Comparison of ENCODE assay signal across 22 mouse cellular contexts in genomic region chr11:117182808-117183207, GRCm38 (mm10).
"Had no signal": no experiment of that assay in that cellular context is flagged by ENCODE, and none has a peak within 500 bp of the region (broad histone marks: within the 10 kb centered on the region; RNA-seq: fewer than 3 reads in every experiment).

No protein-coding gene starts in this region.

- H3K4me3 ChIP-seq: liver, embryonic 15.5 days; lung, embryonic 15.5 days; megakaryocyte, embryonic 14.5 days; midbrain, embryonic 12.5 days; midbrain, embryonic 15.5 days; neural tube, embryonic 12.5 days; stomach, embryonic 15.5 days had no signal

- ATAC-seq: liver, postnatal 0 days; lung, postnatal 0 days; midbrain, embryonic 15.5 days had no signal

- H3K36me3 ChIP-seq: liver, embryonic 15.5 days; lung, embryonic 15.5 days; midbrain, embryonic 12.5 days; midbrain, embryonic 15.5 days; neural tube, embryonic 12.5 days; stomach, embryonic 15.5 days had no signal

- H3K27me3 ChIP-seq: lung, embryonic 15.5 days; midbrain, embryonic 15.5 days; neural tube, embryonic 12.5 days; stomach, embryonic 15.5 days had no signal

- H3K4me2 ChIP-seq: liver, embryonic 15.5 days; lung, embryonic 15.5 days; midbrain, embryonic 12.5 days; midbrain, embryonic 15.5 days; neural tube, embryonic 12.5 days; stomach, embryonic 15.5 days had no signal

- H3K4me1 ChIP-seq: midbrain, embryonic 15.5 days had no signal

- H3K9ac ChIP-seq: liver, embryonic 15.5 days; liver, postnatal 0 days; lung, embryonic 15.5 days; midbrain, embryonic 12.5 days; midbrain, embryonic 15.5 days; neural tube, embryonic 12.5 days; stomach, embryonic 15.5 days had no signal

- H3K9me3 ChIP-seq: liver, embryonic 15.5 days; lung, embryonic 15.5 days; midbrain, embryonic 15.5 days; stomach, embryonic 15.5 days had no signal

- H3K27ac ChIP-seq: liver, embryonic 15.5 days; lung, embryonic 15.5 days; macrophage; midbrain, embryonic 12.5 days; midbrain, embryonic 15.5 days; neural tube, embryonic 12.5 days; stomach, embryonic 15.5 days; stomach, postnatal 0 days had no signal

- DNase-seq: liver, postnatal 0 days; lung, adult 2 months; lung, postnatal 14 days; lung, postnatal 36 days; retina, postnatal 1 day; right cerebral cortex, adult 18-20 months; right cerebral cortex, postnatal 25 days; right cerebral cortex, postnatal 4 days; spleen, adult 18-20 months; thymus, adult 2 months; thymus, postnatal 25 days; thymus, postnatal 4 days had no signal
